14 mouse cellular contexts compared by ENCODE assay signal in genomic region chr19:54533858-54534257, GRCm38 (mm10).
A peak's percentile ranks its signal among the peaks of the same experiment; 100 is the strongest.
DNase-seq lines count a peak whose midpoint lies in the region; ATAC-seq and TF ChIP-seq lines count a peak whose summit lies in the region.
"Had no signal": no experiment of that assay in that cellular context is flagged by ENCODE, and none has a peak within 500 bp of the region (broad histone marks: within the 10 kb centered on the region; RNA-seq: fewer than 3 reads in every experiment).

No protein-coding gene starts in this region.

- H3K9me3 ChIP-seq in hindbrain, embryonic 11.5 days (ENCODE audit: control insufficient read depth, low read length): no peaks in the 10 kb centered on the region

- no peaks in the 10 kb centered on the region for H3K4me1 ChIP-seq in hindbrain, embryonic 11.5 days (replicated peaks; ENCODE audit: control insufficient read depth, insufficient read depth, low read length)

- no peak overlapping the region for H3K9ac ChIP-seq in hindbrain, embryonic 11.5 days (ENCODE audit: low read depth, low read length)

- peak; percentile 37 for TF ChIP-seq CTCF in Patski (IDR thresholded peaks at IDR 0.05)

- H3K27me3 ChIP-seq in Patski: peaks cover 49% of the 10 kb centered on the region
- H3K27me3 ChIP-seq in hindbrain, embryonic 11.5 days (ENCODE audit: control insufficient read depth, insufficient read depth, low read length): no peaks in the 10 kb centered on the region

- H3K4me3 ChIP-seq in hindbrain, embryonic 11.5 days (ENCODE audit: low read depth, low read length): no peak overlapping the region
- H3K4me3 ChIP-seq: myocyte had no signal

- peak; percentile 14 for DNase-seq in embryo, embryonic 11 days
- no peak for DNase-seq in embryo, embryonic 10.5 days (ENCODE audit: low spot score)
- DNase-seq in kidney, postnatal 14 days: peak; percentile 2
- DNase-seq in kidney, adult 11 months: no peak
- DNase-seq in 416B (ENCODE audit: low read depth) (peak; percentile 36), Patski (ENCODE audit: low read depth, low spot score) (no peak)
- DNase-seq in hindbrain, embryonic 11.5 days (ENCODE audit: low spot score): no peak
- DNase-seq in gastrocnemius, postnatal 4 days (ENCODE audit: low spot score in 2 of 2): no peak
- DNase-seq: heart, postnatal 36 days; kidney, adult 8-10 months; layer of hippocampus, postnatal 36 days; liver; thymus, postnatal 25 days had no signal

- no peak for ATAC-seq in Patski
- no peak for ATAC-seq in hindbrain, embryonic 11.5 days (ENCODE audit: low FRiP score)

- CTCF ChIA-PET in Patski (lab: Charles Lee): no interaction called here

- H3K4me2 ChIP-seq in hindbrain, embryonic 11.5 days (replicated peaks; ENCODE audit: low read depth, low read length): no peak overlapping the region

- H3K36me3 ChIP-seq in hindbrain, embryonic 11.5 days (ENCODE audit: control insufficient read depth, insufficient read depth, low read length): no peaks in the 10 kb centered on the region

- H3K27ac ChIP-seq in hindbrain, embryonic 11.5 days (ENCODE audit: low read depth, low read length): no peak overlapping the region

- in situ Hi-C loops in Patski (cut with MboI; ENCODE audit: low pct_unique_long_range_greater_than_20kb): no loop called here

- POLR2A ChIA-PET in Patski (lab: Charles Lee): no interaction called here

Comparison
In these comparisons a context has a peak if more than half of its experiments do, and no peak if none do; other contexts are left out.
1. DNase-seq: peak in embryo, embryonic 11 days (single experiment), kidney, postnatal 14 days (single experiment) and 416B (single experiment); none in embryo, embryonic 10.5 days (single experiment), kidney, adult 11 months (single experiment), Patski (single experiment), hindbrain, embryonic 11.5 days (single experiment) and gastrocnemius, postnatal 4 days (0 of 2).